Mouse (Mus musculus) embryo, embryonic 11.5 days (tissue): ENCODE data around the gene Pkp4.
"Not testable (repeated sequence)": the region's sequence is repeated elsewhere in the genome, so short reads cannot be mapped to it uniquely, and the experiment has no call there.

ENCODE experiments used
- DNase-seq: peaks from one replicate; pipeline ENCODE4 v3.0.0-alpha.2; 2012; ENCODE audit warnings: low read depth, low spot score

Gene Pkp4

GRCm38 (mm10) chr2:59383231-59383630, 222.6 kb downstream of the Pkp4 start:
- no peak for DNase-seq

GRCm38 (mm10) chr2:59383852-59384776, 223.5 kb downstream of the Pkp4 start:
- DNase-seq: no peak

GRCm38 (mm10) chr2:59385211-59385935, 224.7 kb downstream of the Pkp4 start:
- DNase-seq: no peak

- no peak for DNase-seq
Measured at GRCm38 (mm10) chr2:59389971-59390370, 229.3 kb downstream of the Pkp4 start.

- DNase-seq: no peak
Measured at GRCm38 (mm10) chr2:59393177-59393576, 232.5 kb downstream of the Pkp4 start.

GRCm38 (mm10) chr2:59394651-59395050, 234.0 kb downstream of the Pkp4 start:
- DNase-seq: no peak

GRCm38 (mm10) chr2:59395160-59395650, 234.6 kb downstream of the Pkp4 start:
- not testable (repeated sequence) for DNase-seq

GRCm38 (mm10) chr2:59396555-59396954, 235.9 kb downstream of the Pkp4 start:
- no peak for DNase-seq

- no peak for DNase-seq
Measured at GRCm38 (mm10) chr2:59397531-59397930, 236.9 kb downstream of the Pkp4 start.

- DNase-seq: no peak
Measured at GRCm38 (mm10) chr2:59400901-59401378, 240.3 kb downstream of the Pkp4 start.

GRCm38 (mm10) chr2:59401841-59402461, 241.3 kb downstream of the Pkp4 start:
- DNase-seq: no peak

GRCm38 (mm10) chr2:59404022-59404421, 243.4 kb downstream of the Pkp4 start:
- no peak for DNase-seq
